Mouse (Mus musculus) E14TG2a.4 (cell line): ENCODE data around the gene Tead1.

ENCODE experiments used
- CTCF ChIP-seq: conservative IDR thresholded peaks from 2 replicates; pipeline ENCODE4 v1.5.1; 2014; ENCODE audit warnings: low read length
- NANOG ChIP-seq: IDR thresholded peaks from 2 replicates; pipeline ENCODE4 v1.6.1; 2014; ENCODE audit warnings: borderline replicate concordance, low read length, mixed read lengths
- POU5F1 ChIP-seq: IDR thresholded peaks from 2 replicates; pipeline ENCODE4 v1.6.1; 2014; ENCODE audit warnings: low read length, borderline replicate concordance

- no peak for TF ChIP-seq CTCF
- TF ChIP-seq POU5F1 = no peak
- TF ChIP-seq NANOG = no peak
Measured at GRCm38 (mm10) chr7:112823621-112824020, 144.5 kb downstream of the Tead1 start.
